Mouse (Mus musculus): Measurements from ENCODE around the gene Ahnak2.

- TF ChIP-seq CTCF (IDR thresholded peaks at IDR 0.05; ENCODE audit: low read depth, low read length) (no peak), POLR2A (IDR thresholded peaks at IDR 0.05; ENCODE audit: extremely low read depth, insufficient read depth, low read length) (no peak)
Measured at GRCm38 (mm10) chr12:112742768-112743167, 59.7 kb downstream of the Ahnak2 start.

Measured in liver, adult 2 months (tissue).